Mouse (Mus musculus): ENCODE measurements at regions not wholly inside any gene's neighbourhood (a gene's known extent, or its start where the extent isn't known, plus 50 kb on each side); places are given as distances from the start of the nearest gene placed in this dataset.

GRCm38 (mm10) chr13:112000696-112001095 is 191.9 kb upstream of the Map3k1 start:
- no peak for DNase-seq (ENCODE audit: low spot score in 2 of 2)

GRCm38 (mm10) chr13:112001155-112002025 is 192.6 kb upstream of the Map3k1 start:
- DNase-seq (ENCODE audit: low spot score in 2 of 2): no peak

- no peak for DNase-seq (ENCODE audit: low spot score in 2 of 2)
Measured at GRCm38 (mm10) chr13:112002661-112003347, 194.0 kb upstream of the Map3k1 start.

GRCm38 (mm10) chr13:112003445-112003844 is 194.7 kb upstream of the Map3k1 start:
- DNase-seq (ENCODE audit: low spot score in 2 of 2): no peak

- no peak for DNase-seq (ENCODE audit: low spot score in 2 of 2)
Measured at GRCm38 (mm10) chr13:112004126-112004525, 195.3 kb upstream of the Map3k1 start.

- no peak for DNase-seq (ENCODE audit: low spot score in 2 of 2)
Measured at GRCm38 (mm10) chr13:112005421-112005820, 196.6 kb upstream of the Map3k1 start.

- no peak for DNase-seq (ENCODE audit: low spot score in 2 of 2)
Measured at GRCm38 (mm10) chr13:112008806-112009205, 200.0 kb upstream of the Map3k1 start.

GRCm38 (mm10) chr13:112009288-112009687 is 200.5 kb upstream of the Map3k1 start:
- DNase-seq (ENCODE audit: low spot score in 2 of 2): no peak

- DNase-seq (ENCODE audit: low spot score in 2 of 2): no peak
Measured at GRCm38 (mm10) chr13:112010464-112010863, 201.7 kb upstream of the Map3k1 start.

- no peak for DNase-seq (ENCODE audit: low spot score in 2 of 2)
Measured at GRCm38 (mm10) chr13:112012640-112013039, 203.8 kb upstream of the Map3k1 start.

GRCm38 (mm10) chr13:112015083-112015482 is 206.3 kb upstream of the Map3k1 start:
- no peak for DNase-seq (ENCODE audit: low spot score in 2 of 2)

GRCm38 (mm10) chr13:112016280-112016679 is 207.5 kb upstream of the Map3k1 start:
- no peak for DNase-seq (ENCODE audit: low spot score in 2 of 2)

- DNase-seq (ENCODE audit: low spot score in 2 of 2): no peak
Measured at GRCm38 (mm10) chr13:112018497-112019281, 209.9 kb upstream of the Map3k1 start.

- no peak for DNase-seq (ENCODE audit: low spot score in 2 of 2)
Measured at GRCm38 (mm10) chr13:112019575-112019974, 210.8 kb upstream of the Map3k1 start.

GRCm38 (mm10) chr13:112023171-112023570 is 214.4 kb upstream of the Map3k1 start:
- DNase-seq (ENCODE audit: low spot score in 2 of 2): no peak

GRCm38 (mm10) chr13:112024667-112025585 is 216.1 kb upstream of the Map3k1 start:
- no peak for DNase-seq (ENCODE audit: low spot score in 2 of 2)

GRCm38 (mm10) chr13:112025586-112025950 is 216.8 kb upstream of the Map3k1 start:
- DNase-seq (ENCODE audit: low spot score in 2 of 2): no peak

GRCm38 (mm10) chr13:112027736-112028135 is 218.9 kb upstream of the Map3k1 start:
- DNase-seq (ENCODE audit: low spot score in 2 of 2): no peak

GRCm38 (mm10) chr13:112031061-112031460 is 222.3 kb upstream of the Map3k1 start:
- DNase-seq (ENCODE audit: low spot score in 2 of 2): no peak

GRCm38 (mm10) chr13:112031631-112032320 is 223.0 kb upstream of the Map3k1 start:
- no peak for DNase-seq (ENCODE audit: low spot score in 2 of 2)
